Mouse (Mus musculus): ENCODE measurements at regions not wholly inside any gene's neighbourhood (a gene's known extent, or its start where the extent isn't known, plus 50 kb on each side); places are given as distances from the start of the nearest gene placed in this dataset.
"Not testable (repeated sequence)": the region's sequence is repeated elsewhere in the genome, so short reads cannot be mapped to it uniquely, and the experiment has no call there.

- no peak overlapping the region for H3K9ac ChIP-seq
- H3K4me1 ChIP-seq = peaks cover 9% of the 10 kb centered on the region; the same call in 1 of the 2 replicates
- H3K4me3 ChIP-seq = no peak overlapping the region
- H3K36me3 ChIP-seq = no peaks in the 10 kb centered on the region
- no peak overlapping the region for H3K27ac ChIP-seq
- no peak overlapping the region for H3K4me2 ChIP-seq (replicated peaks)
- H3K9me3 ChIP-seq = no peaks in the 10 kb centered on the region
- ATAC-seq (ENCODE audit: insufficient number of reproducible peaks, insufficient read depth, low FRiP score, low TSS enrichment) = no peak
- no peaks in the 10 kb centered on the region for H3K27me3 ChIP-seq
- WGBS = 87% methylated on average over 13 of the region's 13 CpGs
These were observed 124.8 kb upstream of the Tbl1xr1 start for GRCm38 (mm10) chr3:21951446-21952285.

DNA sequence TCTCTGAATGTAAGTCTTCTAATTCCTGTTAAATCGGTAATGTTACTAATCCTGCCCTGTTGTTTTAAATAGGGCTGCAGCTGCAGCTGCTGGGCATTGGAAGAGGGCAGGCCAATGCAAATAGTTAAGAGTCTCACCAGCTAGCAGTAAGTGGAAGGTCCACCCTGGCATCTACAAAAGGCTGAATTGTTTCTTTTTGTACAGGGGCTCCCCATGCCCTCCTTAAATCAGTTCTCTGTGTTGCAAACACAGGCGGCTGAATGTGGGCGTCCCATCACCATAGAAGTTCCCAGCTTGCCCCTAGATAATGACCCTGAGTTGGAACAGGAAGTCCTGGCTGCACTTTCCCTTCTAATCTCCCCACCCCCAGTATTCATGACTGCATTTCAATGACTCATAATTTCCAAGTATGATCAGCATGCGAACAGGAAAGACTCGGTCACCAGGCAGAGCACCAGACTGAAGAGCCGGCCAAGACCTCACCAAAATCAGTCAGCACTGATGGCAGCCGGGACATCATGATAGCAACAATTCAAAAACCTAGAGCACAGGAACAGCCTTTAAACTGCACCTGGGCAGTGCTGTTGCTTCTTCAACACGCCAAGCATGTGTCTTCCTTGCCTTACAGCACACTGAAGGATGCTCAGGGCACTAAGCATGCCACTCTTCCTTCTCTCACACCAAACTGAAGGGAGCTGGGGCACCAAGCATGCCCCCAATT is 123.6 kb upstream of the Tbl1xr1 start:
- no peak overlapping the region for H3K4me3 ChIP-seq
- WGBS = 51% methylated on average over 8 of the region's 8 CpGs

DNA sequence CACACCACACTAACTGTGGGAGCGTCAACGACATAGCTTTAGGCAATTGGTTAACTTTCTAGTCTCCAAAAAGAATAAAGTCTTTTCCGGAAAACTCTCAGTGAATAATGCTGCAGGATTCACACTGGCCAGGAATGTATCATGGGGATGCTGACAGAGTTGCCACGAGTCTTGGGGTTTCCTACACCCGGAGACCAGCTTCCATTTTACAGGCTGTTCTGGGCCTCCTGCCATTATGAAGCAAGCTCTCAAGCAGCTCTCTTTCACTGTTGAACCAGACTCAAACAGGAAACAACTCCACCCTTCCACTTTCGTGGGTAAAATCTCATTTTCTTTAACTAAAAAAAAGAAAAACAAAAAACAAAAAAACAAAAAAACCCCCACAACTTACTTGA is 123.0 kb upstream of the Tbl1xr1 start:
- ATAC-seq (ENCODE audit: insufficient number of reproducible peaks, insufficient read depth, low FRiP score, low TSS enrichment) = no peak
- no peak overlapping the region for H3K4me3 ChIP-seq
- H3K4me1 ChIP-seq = peaks cover 9% of the 10 kb centered on the region; the same call in 1 of the 2 replicates
- H3K4me2 ChIP-seq (replicated peaks) = no peak overlapping the region
- no peak overlapping the region for H3K9ac ChIP-seq
- H3K9me3 ChIP-seq = no peaks in the 10 kb centered on the region
- no peaks in the 10 kb centered on the region for H3K36me3 ChIP-seq
- no peak overlapping the region for H3K27ac ChIP-seq
- H3K27me3 ChIP-seq = no peaks in the 10 kb centered on the region
- 87% methylated on average over 6 of the region's 6 CpGs for WGBS

More for the DNA sequence above, 123.6 kb upstream of the Tbl1xr1 start:
- no peak overlapping the region for H3K9ac ChIP-seq
- peaks cover 9% of the 10 kb centered on the region; the same call in 1 of the 2 replicates for H3K4me1 ChIP-seq
- peak overlapping the region; percentile 20; the same call in 1 of the 2 replicates for H3K27ac ChIP-seq
- H3K4me2 ChIP-seq (replicated peaks) = no peak overlapping the region
- no peaks in the 10 kb centered on the region for H3K9me3 ChIP-seq
- ATAC-seq (ENCODE audit: insufficient number of reproducible peaks, insufficient read depth, low FRiP score, low TSS enrichment) = no peak
- H3K27me3 ChIP-seq = no peaks in the 10 kb centered on the region
- no peaks in the 10 kb centered on the region for H3K36me3 ChIP-seq

DNA sequence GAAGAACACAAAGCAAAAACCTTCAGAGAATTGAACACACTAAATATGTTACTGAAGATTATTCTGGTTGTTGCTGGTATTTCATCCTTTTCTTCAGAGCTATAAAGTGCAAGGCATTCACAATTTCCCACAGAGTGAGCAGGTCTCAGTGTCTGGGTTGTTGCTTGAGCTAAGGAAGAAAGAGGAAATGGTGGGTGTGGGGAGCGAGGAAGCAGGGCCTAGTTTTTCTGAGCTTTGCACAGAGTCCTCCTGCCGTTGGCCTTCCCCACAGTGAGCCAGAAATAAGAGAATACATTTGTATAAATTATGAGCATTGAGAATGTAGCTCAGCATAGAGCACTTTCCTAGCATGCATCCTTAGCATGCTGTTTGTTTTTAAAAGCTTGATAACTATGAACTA is 120.8 kb upstream of the Tbl1xr1 start:
- H3K4me1 ChIP-seq = peaks cover 9% of the 10 kb centered on the region; the same call in 1 of the 2 replicates
- H3K27me3 ChIP-seq = no peaks in the 10 kb centered on the region
- H3K4me3 ChIP-seq = no peak overlapping the region
- 67% methylated on average over 2 of the region's 2 CpGs for WGBS
- no peaks in the 10 kb centered on the region for H3K9me3 ChIP-seq
- no peak for ATAC-seq (ENCODE audit: insufficient number of reproducible peaks, insufficient read depth, low FRiP score, low TSS enrichment)
- no peaks in the 10 kb centered on the region for H3K36me3 ChIP-seq
- no peak overlapping the region for H3K4me2 ChIP-seq (replicated peaks)
- no peak overlapping the region for H3K27ac ChIP-seq
- no peak overlapping the region for H3K9ac ChIP-seq

- H3K9ac ChIP-seq; H3K4me1 ChIP-seq; H3K9me3 ChIP-seq; H3K4me3 ChIP-seq; ATAC-seq (ENCODE audit: insufficient number of reproducible peaks, insufficient read depth, low FRiP score, low TSS enrichment); H3K27me3 ChIP-seq; H3K27ac ChIP-seq; H3K4me2 ChIP-seq (replicated peaks); H3K36me3 ChIP-seq: not testable (repeated sequence)
- 64% methylated on average over 6 of the region's 6 CpGs for WGBS
These were observed 119.3 kb upstream of the Tbl1xr1 start for GRCm38 (mm10) chr3:21957105-21957504.

- H3K4me3 ChIP-seq = no peak overlapping the region
- no peak for ATAC-seq (ENCODE audit: insufficient number of reproducible peaks, insufficient read depth, low FRiP score, low TSS enrichment)
- H3K9ac ChIP-seq = no peak overlapping the region
- H3K9me3 ChIP-seq = no peaks in the 10 kb centered on the region
- H3K36me3 ChIP-seq = no peaks in the 10 kb centered on the region
- no peak overlapping the region for H3K4me2 ChIP-seq (replicated peaks)
- WGBS = 87% methylated on average over 6 of the region's 6 CpGs
- H3K27me3 ChIP-seq = no peaks in the 10 kb centered on the region
- no peak overlapping the region for H3K27ac ChIP-seq
- peaks cover 9% of the 10 kb centered on the region; the same call in 1 of the 2 replicates for H3K4me1 ChIP-seq
These were observed 117.7 kb upstream of the Tbl1xr1 start for GRCm38 (mm10) chr3:21958595-21959286.

DNA sequence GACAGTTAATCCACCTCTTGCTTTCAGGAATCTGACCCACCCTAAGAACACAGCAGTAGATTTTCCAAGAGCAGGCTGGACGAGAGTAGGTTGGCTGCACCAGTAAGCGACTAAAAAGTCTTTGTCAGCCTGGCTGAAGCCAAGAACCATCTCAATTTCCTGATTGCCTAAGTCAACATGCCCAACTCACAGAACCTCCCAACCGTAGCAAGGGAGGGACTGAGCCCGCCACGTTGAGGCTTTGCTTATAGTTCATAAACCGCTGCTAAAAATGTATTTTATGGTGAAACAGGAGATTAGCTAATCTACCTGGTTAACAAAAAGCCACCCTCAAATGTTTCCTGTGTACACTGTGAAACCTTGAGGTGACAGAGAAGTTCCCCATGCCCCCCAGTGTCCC is 115.4 kb upstream of the Tbl1xr1 start:
- Histone ChIP-seq H3K9ac (no peak overlapping the region), H3K27me3 (no peaks in the 10 kb centered on the region), H3K9me3 (no peaks in the 10 kb centered on the region), H3K4me1 (peaks cover 9% of the 10 kb centered on the region; the same call in 1 of the 2 replicates), H3K36me3 (no peaks in the 10 kb centered on the region), H3K27ac (no peak overlapping the region), H3K4me2 (replicated peaks) (no peak overlapping the region), H3K4me3 (no peak overlapping the region)
- no peak for ATAC-seq (ENCODE audit: insufficient number of reproducible peaks, insufficient read depth, low FRiP score, low TSS enrichment)
- WGBS = 76% methylated on average over 6 of the region's 6 CpGs

DNA sequence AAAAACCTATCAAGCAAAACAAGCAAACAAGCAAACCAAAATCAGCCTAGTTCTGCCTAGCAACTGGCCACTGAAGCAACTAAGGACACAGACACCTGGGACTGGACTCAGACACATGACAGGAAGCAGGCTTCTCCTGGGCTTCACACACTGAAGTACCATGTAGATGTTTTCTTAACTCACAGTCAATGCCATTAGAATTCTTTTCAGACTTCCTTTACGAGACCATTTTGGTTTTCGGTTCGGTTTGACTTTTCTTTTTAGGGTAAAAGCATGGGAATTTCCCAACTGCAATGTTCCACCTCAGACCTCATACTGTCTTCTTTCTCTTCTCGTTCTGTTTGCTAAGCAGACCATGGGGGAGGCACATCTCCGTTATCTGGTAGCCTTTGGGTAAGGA is 114.7 kb upstream of the Tbl1xr1 start:
- WGBS = 84% methylated on average over 5 of the region's 5 CpGs
- Histone ChIP-seq H3K27ac (no peak overlapping the region), H3K4me3 (no peak overlapping the region), H3K4me1 (peaks cover 9% of the 10 kb centered on the region; the same call in 1 of the 2 replicates), H3K27me3 (no peaks in the 10 kb centered on the region), H3K9me3 (no peaks in the 10 kb centered on the region), H3K36me3 (no peaks in the 10 kb centered on the region), H3K4me2 (replicated peaks) (no peak overlapping the region), H3K9ac (no peak overlapping the region)
- ATAC-seq (ENCODE audit: insufficient number of reproducible peaks, insufficient read depth, low FRiP score, low TSS enrichment) = no peak

DNA sequence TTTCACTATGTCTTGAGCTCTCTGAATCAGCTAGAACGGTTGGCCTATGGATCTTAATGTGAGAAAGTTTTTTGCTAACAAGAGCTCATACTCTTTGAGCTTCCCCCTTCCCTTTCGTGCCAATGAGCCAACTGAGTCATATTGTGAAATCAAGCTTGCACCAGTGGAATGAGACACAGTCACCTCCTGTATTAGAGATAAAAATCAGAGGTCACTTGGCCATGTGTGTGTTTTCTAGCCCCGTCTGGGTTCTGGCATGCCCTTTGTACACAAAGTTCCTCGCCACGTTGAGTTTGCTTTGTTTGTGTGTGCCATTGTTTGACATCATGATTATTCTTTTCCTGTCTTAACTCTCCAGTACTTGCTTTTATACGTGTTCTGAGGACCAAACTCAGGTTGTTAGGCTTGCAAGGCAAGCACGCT is 114.1 kb upstream of the Tbl1xr1 start:
- H3K36me3 ChIP-seq = no peaks in the 10 kb centered on the region
- 46% methylated on average over 7 of the region's 7 CpGs for WGBS
- H3K9ac ChIP-seq = no peak overlapping the region
- H3K27me3 ChIP-seq = no peaks in the 10 kb centered on the region
- no peaks in the 10 kb centered on the region for H3K9me3 ChIP-seq
- no peak for ATAC-seq (ENCODE audit: insufficient number of reproducible peaks, insufficient read depth, low FRiP score, low TSS enrichment)
- no peak overlapping the region for H3K4me2 ChIP-seq (replicated peaks)
- peaks cover 9% of the 10 kb centered on the region; the same call in 1 of the 2 replicates for H3K4me1 ChIP-seq
- no peak overlapping the region for H3K27ac ChIP-seq
- no peak overlapping the region for H3K4me3 ChIP-seq

DNA sequence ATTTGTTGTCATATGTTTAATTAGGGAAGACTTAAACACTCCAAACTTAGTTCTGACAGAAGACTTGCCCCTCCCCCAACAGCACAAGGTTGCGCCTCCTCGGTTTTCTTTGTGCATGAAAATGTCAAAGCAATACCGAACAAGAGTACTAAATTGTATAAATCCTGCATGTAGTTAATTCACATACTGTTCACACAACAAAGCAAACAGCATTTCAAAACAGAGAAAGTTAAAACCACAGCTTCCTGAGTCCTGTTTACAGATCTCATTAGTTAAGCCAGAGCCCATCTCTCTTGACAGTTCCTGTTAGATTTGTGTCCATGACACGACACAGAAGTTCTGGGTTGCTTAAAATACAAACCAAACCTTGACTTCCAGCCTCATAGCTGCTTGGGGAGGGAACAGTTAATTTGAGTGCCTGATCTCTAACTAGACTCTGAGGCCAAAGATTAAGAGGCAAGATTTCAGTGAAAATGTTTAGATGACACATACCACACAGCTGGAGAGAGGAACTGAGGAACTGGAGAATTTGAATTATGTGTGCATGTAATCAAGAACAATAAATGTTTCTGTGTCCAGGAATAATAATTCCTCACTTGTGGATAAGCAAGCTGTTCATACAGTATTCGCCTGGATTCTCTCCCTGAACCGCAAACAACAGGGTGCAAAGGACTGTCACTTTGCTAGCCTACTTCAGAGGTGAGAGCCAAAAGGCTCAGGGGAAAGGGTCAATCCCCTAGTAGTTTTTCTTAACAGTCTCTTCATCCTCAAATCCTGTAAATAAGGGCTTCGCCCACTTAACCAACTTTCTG is 113.3 kb upstream of the Tbl1xr1 start:
- no peaks in the 10 kb centered on the region for H3K9me3 ChIP-seq
- no peak overlapping the region for H3K4me2 ChIP-seq (replicated peaks)
- H3K4me1 ChIP-seq = peaks cover 9% of the 10 kb centered on the region; the same call in 1 of the 2 replicates
- H3K36me3 ChIP-seq = no peaks in the 10 kb centered on the region
- WGBS = 29% methylated on average over 7 of the region's 7 CpGs
- no peak for ATAC-seq (ENCODE audit: insufficient number of reproducible peaks, insufficient read depth, low FRiP score, low TSS enrichment)
- no peak overlapping the region for H3K4me3 ChIP-seq
- H3K27ac ChIP-seq = no peak overlapping the region
- H3K9ac ChIP-seq = no peak overlapping the region
- H3K27me3 ChIP-seq = no peaks in the 10 kb centered on the region
